Mouse (Mus musculus): ENCODE results near the gene P2rx3. TPM values are rescaled to one million over a fixed set of nuclear protein-coding genes. Genes with fewer than 3 reads are reported as not detected.

The P2rx3 gene
- total RNA-seq, 2 experiments from 2014 or later, result 2.3 to 2.4 TPM

- no peak overlapping the region for H3K27ac ChIP-seq
- peak; percentile 38 to 67 for DNase-seq (ENCODE audit: low spot score in 2 of 2)
- TF ChIP-seq CTCF (conservative IDR thresholded peaks at IDR 0.05), result peak; percentile 98
Measured at GRCm38 (mm10) chr2:84956274-84956673, 81.0 kb downstream of the P2rx3 start.

GRCm38 (mm10) chr2:84955435-84955834 is 81.8 kb downstream of the P2rx3 start:
- TF ChIP-seq CTCF (conservative IDR thresholded peaks at IDR 0.05), result no peak
- Histone ChIP-seq H3K27ac (no peak overlapping the region), H3K4me3 (no peak overlapping the region)
- no peak for DNase-seq (ENCODE audit: low spot score in 2 of 2)

More at GRCm38 (mm10) chr2:84956274-84956673, 81.0 kb downstream of the P2rx3 start:
- H3K4me3 ChIP-seq, result no peak overlapping the region

- H3K4me3 ChIP-seq, result no peak overlapping the region
- no peak for TF ChIP-seq CTCF (conservative IDR thresholded peaks at IDR 0.05)
- no peak for DNase-seq (ENCODE audit: low spot score in 2 of 2)
Measured at GRCm38 (mm10) chr2:84952693-84953092, 84.6 kb downstream of the P2rx3 start.

GRCm38 (mm10) chr2:84952251-84952650 is 85.0 kb downstream of the P2rx3 start:
- no peak for TF ChIP-seq CTCF (conservative IDR thresholded peaks at IDR 0.05)
- H3K4me3 ChIP-seq, result no peak overlapping the region
- DNase-seq (ENCODE audit: low spot score in 2 of 2), result no peak
- no peak overlapping the region for H3K27ac ChIP-seq

More at GRCm38 (mm10) chr2:84952693-84953092, 84.6 kb downstream of the P2rx3 start:
- H3K27ac ChIP-seq, result no peak overlapping the region

DNA sequence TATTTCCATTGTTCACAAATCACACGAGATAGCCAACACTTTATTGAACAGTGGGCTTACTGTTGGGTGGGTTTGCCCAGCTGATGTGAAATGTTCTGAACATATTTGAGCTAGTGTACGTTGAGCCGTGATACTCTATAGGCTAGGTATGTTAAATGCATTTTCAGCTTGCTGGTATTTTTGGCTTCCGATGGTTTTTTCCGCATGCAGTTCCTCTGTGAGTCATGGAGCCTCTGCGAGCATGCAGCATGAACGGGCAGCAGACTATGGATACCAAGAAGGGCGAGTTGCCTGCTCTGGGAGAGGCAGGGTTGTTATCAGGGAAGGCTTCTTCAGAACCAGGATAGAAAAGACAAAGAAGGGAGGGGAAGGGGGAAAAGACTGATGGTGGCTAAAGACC is 86.2 kb downstream of the P2rx3 start:
- Histone ChIP-seq H3K4me3 (no peak overlapping the region), H3K27ac (no peak overlapping the region)
- DNase-seq (ENCODE audit: low spot score in 2 of 2), result no peak
- no peak for TF ChIP-seq CTCF (conservative IDR thresholded peaks at IDR 0.05)

DNA sequence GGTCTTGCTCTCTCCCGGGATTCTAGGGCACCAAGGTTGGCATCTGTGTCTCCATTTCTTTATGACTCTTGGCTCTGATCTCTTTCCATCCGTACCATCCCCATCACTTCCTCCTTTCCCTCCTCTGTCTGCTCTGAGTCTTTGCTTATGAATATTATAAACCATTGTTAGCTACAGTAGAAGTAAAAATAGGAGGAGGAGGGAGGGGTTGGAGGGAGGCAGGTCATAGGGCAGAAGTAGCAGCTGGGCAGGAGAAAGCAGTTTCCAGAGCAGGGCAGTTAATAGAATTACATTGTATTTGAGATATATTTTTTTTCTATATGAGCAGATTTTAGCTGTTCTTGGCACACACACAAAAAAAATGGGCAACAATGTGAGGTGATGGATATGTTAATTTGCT is 88.5 kb downstream of the P2rx3 start:
- Histone ChIP-seq H3K4me3 (no peak overlapping the region), H3K27ac (no peak overlapping the region)
- no peak for DNase-seq (ENCODE audit: low spot score in 2 of 2)
- TF ChIP-seq CTCF (conservative IDR thresholded peaks at IDR 0.05), result no peak

Other genes with a start within 250 kb of the P2rx3 start
- 1 to 10 TPM; 6.0 to 6.1 TPM for gene Ube2l6, start 238.6 kb downstream of the P2rx3 start, total RNA-seq (2021)
- gene Smtnl1, start 214.8 kb downstream of the P2rx3 start, total RNA-seq (2021), result not detected
- 10 to 100 TPM; 48.7 to 57.5 TPM for gene Timm10, start 210.5 kb downstream of the P2rx3 start, total RNA-seq (2021)
- under 1 TPM; 0.27 to 0.79 TPM for gene Slc43a1, start 198.6 kb downstream of the P2rx3 start, total RNA-seq (2021)
- 10 to 100 TPM; 85.9 to 88.8 TPM for gene Rtn4rl2, start 150.8 kb downstream of the P2rx3 start, total RNA-seq (2021)
- under 1 TPM; 0.61 to 0.84 TPM for gene Slc43a3, start 100.9 kb downstream of the P2rx3 start, total RNA-seq (2021)
- gene Prg2, start 57.0 kb downstream of the P2rx3 start, total RNA-seq (2021), result not detected
- gene Prg3, start 49.2 kb downstream of the P2rx3 start, total RNA-seq (2021), result not detected
- gene Ssrp1, start 228 bp downstream of the P2rx3 start, total RNA-seq (2021), result 100 to 1,000 TPM; 125 to 132 TPM
- 100 to 1,000 TPM; 166 to 182 TPM for gene Tnks1bp1, start 10.6 kb upstream of the P2rx3 start, total RNA-seq (2021)
- gene Aplnr, start 98.8 kb upstream of the P2rx3 start, total RNA-seq (2021), result 1 to 10 TPM in 1 of 2 experiments, under 1 TPM in 1; 0.42 to 1.0 TPM
- gene Lrrc55, start 159.7 kb upstream of the P2rx3 start, total RNA-seq (2021), result 10 to 100 TPM; 13.3 to 13.7 TPM

Data from layer of hippocampus, adult 2 months (tissue).